Mouse (Mus musculus): ENCODE data around the gene Dpp9.
A peak's percentile ranks its signal among the peaks of the same experiment; 100 is the strongest.

Dpp9 gene

DNA sequence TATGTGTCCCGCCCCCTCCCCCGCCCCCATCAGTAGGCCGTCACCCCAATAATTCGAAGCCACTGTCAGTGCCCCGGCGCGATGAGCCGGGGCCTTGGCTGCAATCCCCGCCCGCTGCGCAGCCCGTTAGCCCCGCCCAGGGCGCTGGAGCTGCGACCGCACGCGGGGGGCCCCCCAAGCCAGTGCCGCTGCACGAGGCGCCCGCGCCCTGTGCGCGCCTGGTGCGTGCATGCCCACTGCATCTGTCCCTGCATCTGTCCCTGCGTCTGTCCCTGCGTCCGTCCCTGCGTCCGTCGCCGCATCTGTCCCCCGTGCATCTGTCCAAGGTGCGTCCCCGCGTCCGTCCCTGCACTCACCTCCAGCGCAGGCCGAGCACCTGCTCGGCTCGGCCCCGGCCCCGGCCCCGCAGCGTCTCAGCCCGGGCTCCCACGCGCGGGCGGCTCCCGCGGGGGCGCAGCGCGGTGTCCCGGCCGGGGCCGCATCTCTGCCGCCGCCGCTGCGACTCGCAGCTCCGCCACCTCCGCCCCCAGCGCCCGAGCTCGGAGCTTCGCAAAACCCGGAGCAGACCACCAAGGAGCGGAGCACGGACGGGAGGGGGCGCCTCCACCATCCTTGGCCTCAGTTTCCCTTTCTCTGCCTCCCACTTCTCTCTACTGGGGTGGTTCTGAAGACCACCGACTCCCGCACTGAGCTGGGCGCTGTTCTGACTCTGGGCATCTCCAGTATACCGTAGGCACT is 78.7 kb downstream of the Dpp9 start, which contains the start of gene Sema6b:
Gene Sema6b, minus strand, starts transcription at position 486 of the 738 bp plus-strand sequence.
- peak; percentile 70 for DNase-seq (ENCODE audit: low read depth, low spot score)

DNA sequence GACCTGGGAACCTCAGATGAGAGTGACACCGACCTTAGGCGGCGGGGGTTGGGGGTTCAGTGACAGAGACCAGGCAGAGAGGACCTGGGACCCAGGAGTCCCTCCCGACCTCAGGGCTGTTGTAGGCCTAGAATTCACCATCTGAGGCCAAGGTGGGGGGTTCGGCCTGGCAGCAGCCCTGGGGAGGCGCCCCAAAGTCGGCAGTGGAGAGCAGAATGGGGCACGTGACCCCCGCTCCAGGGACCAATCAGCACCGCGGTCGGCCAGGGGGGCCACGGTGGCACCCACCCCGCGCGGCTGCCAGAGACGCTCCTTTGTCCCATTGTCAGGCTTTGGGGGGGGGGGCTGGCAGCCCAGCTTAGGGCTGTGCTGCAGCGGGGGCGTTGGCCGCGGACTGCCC is 79.3 kb downstream of the Dpp9 start:
- DNase-seq (ENCODE audit: low read depth, low spot score) = no peak

DNA sequence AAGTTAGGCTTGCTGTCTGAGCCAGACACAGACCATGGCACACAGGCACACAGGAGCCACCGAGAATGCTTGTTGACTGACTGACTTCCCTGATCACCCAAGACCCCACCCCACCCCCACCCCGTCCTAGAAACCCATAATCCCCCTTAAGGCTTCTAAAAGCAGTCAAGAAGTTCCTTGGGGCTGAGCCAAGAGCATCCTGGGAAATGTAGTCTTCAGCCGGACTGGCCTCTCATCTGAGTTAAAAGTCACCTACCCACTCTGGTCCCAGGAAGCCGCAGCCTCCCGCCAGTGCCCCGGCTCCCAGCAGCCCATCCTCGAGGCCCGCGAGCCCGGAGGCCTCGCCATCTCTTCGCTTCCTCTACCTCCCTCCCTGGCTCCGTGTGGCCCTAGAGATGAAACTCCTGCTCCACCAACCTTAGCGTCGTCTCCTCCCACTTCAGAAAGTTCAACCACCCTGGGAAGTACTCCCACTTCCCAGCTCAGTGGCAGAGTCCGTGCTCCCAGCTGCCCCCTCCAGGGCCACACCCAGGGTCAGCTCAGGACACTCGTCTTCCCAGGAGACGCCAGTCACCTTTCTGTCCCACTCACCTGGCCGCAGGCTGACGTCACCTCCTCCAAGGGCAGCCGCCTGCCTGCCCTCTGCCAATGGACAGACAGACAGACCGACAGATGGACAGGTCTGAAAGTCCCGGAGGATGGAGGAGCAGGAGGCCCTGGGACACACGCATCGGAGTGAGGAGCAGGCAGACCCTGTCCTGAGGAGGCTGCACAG is 80.7 kb downstream of the Dpp9 start:
- DNase-seq (ENCODE audit: low read depth, low spot score) = no peak
